Mouse (Mus musculus) CH12.LX (cell line): ENCODE data around the gene Fbxl21.

Experiments
- CTCF ChIP-seq, 2 experiments: IDR thresholded peaks in 1 of 2; conservative IDR thresholded peaks in 1 of 2; 2 replicates each; pipeline ENCODE4 v1.5.1; 2011 to 2012; ENCODE audit warnings: low read depth in 2 of 2, low read length in 2 of 2, improper control_type of control experiment in 1 of 2, inconsistent platforms in 1 of 2, mild to moderate bottlenecking in 1 of 2, moderate library complexity in 1 of 2
- E2F4 ChIP-seq: IDR thresholded peaks from 2 replicates; pipeline ENCODE4 v1.6.1; 2011; ENCODE audit warnings: low read depth, low read length, improper control_type of control experiment; ENCODE audit not compliant: insufficient replicate concordance
- MAFK ChIP-seq: IDR thresholded peaks from 2 replicates; pipeline ENCODE4 v1.6.1; 2011; ENCODE audit warnings: low read length, improper control_type of control experiment; ENCODE audit not compliant: insufficient replicate concordance
- MAZ ChIP-seq: IDR thresholded peaks from 2 replicates; pipeline ENCODE4 v1.6.1; 2012; ENCODE audit warnings: low read depth, mild to moderate bottlenecking, inconsistent platforms, low read length, improper control_type of control experiment, moderate library complexity
- MYC ChIP-seq: IDR thresholded peaks from 2 replicates; pipeline ENCODE4 v1.6.1; 2011; ENCODE audit warnings: low read depth, mild to moderate bottlenecking, improper control_type of control experiment, low read length
- POLR2A ChIP-seq: IDR thresholded peaks from 2 replicates; pipeline ENCODE4 v1.6.1; 2011; ENCODE audit warnings: low read depth, mild to moderate bottlenecking, improper control_type of control experiment, low read length
- SMC3 ChIP-seq: IDR thresholded peaks from 2 replicates; pipeline ENCODE4 v1.6.1; 2011; ENCODE audit warnings: low read depth, low read length, improper control_type of control experiment
- TCF12 ChIP-seq: IDR thresholded peaks from 2 replicates; pipeline ENCODE4 v1.6.1; 2014; ENCODE audit warnings: low read depth, mild to moderate bottlenecking, inconsistent platforms, low read length, improper control_type of control experiment

GRCm38 (mm10) chr13:56580450-56580849 is 58.2 kb downstream of the Fbxl21 start:
- no peak for TF ChIP-seq MAFK
- TF ChIP-seq CTCF (conservative IDR thresholded peaks at IDR 0.05 in 1 of 2, IDR thresholded peaks at IDR 0.05 in 1 of 2; ENCODE audit: low read depth in 2 of 2, low read length in 2 of 2) = no peak
- no peak for TF ChIP-seq MAZ
- TF ChIP-seq SMC3 = no peak
- TF ChIP-seq POLR2A = no peak
- no peak for TF ChIP-seq E2F4
- TF ChIP-seq TCF12 = no peak
- TF ChIP-seq MYC = no peak
